Mouse (Mus musculus): Measurements from ENCODE around the gene Tspoap1.

Tspoap1 gene

GRCm38 (mm10) chr11:87760301-87761081 is at the start of gene Tspoap1:
TSS of gene Tspoap1 (plus strand) at chr11:87760541.
- DNase-seq (ENCODE audit: low spot score in 2 of 2): peak in 1 of 2 experiments; percentile 39

GRCm38 (mm10) chr11:87712188-87712587 is 48.2 kb upstream of the Tspoap1 start:
- DNase-seq (ENCODE audit: low spot score in 2 of 2): no peak

GRCm38 (mm10) chr11:87715999-87716398 is 44.3 kb upstream of the Tspoap1 start:
- no peak for DNase-seq (ENCODE audit: low spot score in 2 of 2)

- DNase-seq (ENCODE audit: low spot score in 2 of 2): no peak
Observed at GRCm38 (mm10) chr11:87719526-87719925, 40.8 kb upstream of the Tspoap1 start.

GRCm38 (mm10) chr11:87720324-87720723 is 40.0 kb upstream of the Tspoap1 start:
- DNase-seq (ENCODE audit: low spot score in 2 of 2): peak in 1 of 2 experiments; percentile 26

GRCm38 (mm10) chr11:87720839-87721238 is 39.5 kb upstream of the Tspoap1 start:
- DNase-seq (ENCODE audit: low spot score in 2 of 2): peak; percentile 70 to 75

GRCm38 (mm10) chr11:87722168-87722567 is 38.2 kb upstream of the Tspoap1 start:
- DNase-seq (ENCODE audit: low spot score in 2 of 2): no peak

GRCm38 (mm10) chr11:87722891-87723290 is 37.5 kb upstream of the Tspoap1 start:
- no peak for DNase-seq (ENCODE audit: low spot score in 2 of 2)

- no peak for DNase-seq (ENCODE audit: low spot score in 2 of 2)
Observed at GRCm38 (mm10) chr11:87725515-87725914, 34.8 kb upstream of the Tspoap1 start.

- no peak for DNase-seq (ENCODE audit: low spot score in 2 of 2)
Observed at GRCm38 (mm10) chr11:87725964-87726562, 34.3 kb upstream of the Tspoap1 start.

- DNase-seq (ENCODE audit: low spot score in 2 of 2): no peak
Observed at GRCm38 (mm10) chr11:87727021-87727420, 33.3 kb upstream of the Tspoap1 start.

- no peak for DNase-seq (ENCODE audit: low spot score in 2 of 2)
Observed at GRCm38 (mm10) chr11:87727471-87727870, 32.9 kb upstream of the Tspoap1 start.

GRCm38 (mm10) chr11:87728850-87729592 is 31.3 kb upstream of the Tspoap1 start:
- DNase-seq (ENCODE audit: low spot score in 2 of 2): no peak

- no peak for DNase-seq (ENCODE audit: low spot score in 2 of 2)
Observed at GRCm38 (mm10) chr11:87729593-87730185, 30.7 kb upstream of the Tspoap1 start.

- no peak for DNase-seq (ENCODE audit: low spot score in 2 of 2)
Observed at GRCm38 (mm10) chr11:87730652-87731310, 29.6 kb upstream of the Tspoap1 start.

- peak in 1 of 2 experiments; percentile 31 for DNase-seq (ENCODE audit: low spot score in 2 of 2)
Observed at GRCm38 (mm10) chr11:87734346-87734745, 26.0 kb upstream of the Tspoap1 start.

- no peak for DNase-seq (ENCODE audit: low spot score in 2 of 2)
Observed at GRCm38 (mm10) chr11:87735691-87736090, 24.6 kb upstream of the Tspoap1 start.

GRCm38 (mm10) chr11:87736647-87737134 is 23.6 kb upstream of the Tspoap1 start:
- peak; percentile 44 to 45 for DNase-seq (ENCODE audit: low spot score in 2 of 2)

GRCm38 (mm10) chr11:87737175-87737740 is 23.1 kb upstream of the Tspoap1 start, which contains the start of gene Supt4a:
TSS of gene Supt4a (plus strand) at chr11:87737552.
- DNase-seq (ENCODE audit: low spot score in 2 of 2): peak; percentile 96 to 97

- DNase-seq (ENCODE audit: low spot score in 2 of 2): no peak
Observed at GRCm38 (mm10) chr11:87743691-87744090, 16.6 kb upstream of the Tspoap1 start.

GRCm38 (mm10) chr11:87744964-87745363 is 15.4 kb upstream of the Tspoap1 start:
- peak; percentile 87 to 90 for DNase-seq (ENCODE audit: low spot score in 2 of 2)

All from natural killer cell, adult 2 months (primary cell).